Mouse (Mus musculus): Measurements from ENCODE around the gene Trpt1. TPM values are rescaled to one million over a fixed set of nuclear protein-coding genes. Genes with fewer than 3 reads are reported as not detected.

The Trpt1 gene
- 10.6 and 11.1 TPM in 2 replicates for polyA plus RNA-seq (2014; fragmentation: Nextera tagmentation; extraction: Ambion mirVana)

DNA sequence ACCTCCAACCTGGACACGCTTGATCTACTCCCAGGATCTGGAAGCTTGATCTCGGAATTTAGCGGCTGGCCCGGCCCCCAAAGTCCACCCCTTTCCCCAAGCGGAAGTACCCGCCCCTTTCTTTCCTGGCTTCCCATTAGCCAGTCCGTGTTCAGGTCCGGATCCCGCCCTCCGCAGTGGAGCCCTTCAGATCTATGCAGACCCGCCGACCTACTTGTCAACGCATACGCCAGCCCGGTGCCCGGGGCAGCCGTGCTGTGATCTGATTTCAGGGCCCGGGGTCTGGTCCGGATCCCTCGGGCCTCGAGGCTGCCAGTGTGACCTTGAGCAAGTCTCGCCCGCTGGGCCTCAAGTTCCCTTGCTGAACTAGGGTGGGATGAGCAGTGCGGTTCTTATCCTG, at the start of gene Trpt1, which contains the start of gene Nudt22:
Gene Trpt1, plus strand, starts transcription at position 126 of the 400 bp plus-strand sequence.
Gene Nudt22, minus strand, starts transcription at position 112 of the 400 bp plus-strand sequence.
- H3K9ac ChIP-seq (ENCODE audit: low read depth, low read length): peak within 1 kb of the TSS; percentile 71

DNA sequence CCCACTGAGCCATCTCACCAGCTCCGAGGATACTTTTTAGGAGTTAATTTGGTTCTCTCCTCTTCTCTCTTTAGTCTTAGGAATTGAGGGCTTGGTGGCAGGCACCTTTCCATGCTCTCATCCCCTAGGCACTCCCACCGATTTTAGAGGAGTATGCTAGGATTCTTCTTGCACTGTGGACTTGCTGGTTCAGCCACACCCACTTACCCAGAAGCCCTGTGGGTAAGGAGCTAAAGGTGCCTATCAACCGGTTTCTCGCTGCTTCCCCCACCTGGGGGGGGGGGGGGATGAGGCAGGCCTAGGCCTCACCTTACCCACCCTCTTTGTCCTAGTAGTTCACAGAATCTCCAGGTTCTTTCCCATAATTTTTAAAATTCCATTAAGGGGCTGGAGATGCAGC, 48.2 kb upstream of the Trpt1 start:
- Histone ChIP-seq H3K9me3 (ENCODE audit: control insufficient read depth, low read length) (no peaks in the 10 kb centered on the region), H3K9ac (ENCODE audit: low read depth, low read length) (no peak overlapping the region), H3K4me2 (replicated peaks; ENCODE audit: low read depth, low read length) (no peak overlapping the region), H3K36me3 (ENCODE audit: control insufficient read depth, insufficient read depth, low read length) (0 out of 2 replicates have a peak, but pooled peaks cover 1% of the 10 kb centered on the region), H3K27me3 (ENCODE audit: control insufficient read depth, insufficient read depth, low read length) (no peaks in the 10 kb centered on the region; the same call in 1 of the 2 replicates), H3K4me3 (ENCODE audit: low read depth, low read length) (no peak overlapping the region), H3K27ac (ENCODE audit: low read depth, low read length) (no peak overlapping the region), H3K4me1 (replicated peaks; ENCODE audit: control insufficient read depth, insufficient read depth, low read length) (peaks cover 11% of the 10 kb centered on the region; the same call in 1 of the 2 replicates)
- no peak for DNase-seq (ENCODE audit: low spot score)
- no peak for ATAC-seq (ENCODE audit: low FRiP score)
- 50% methylated on average over 4 of the region's 4 CpGs for WGBS

More for the DNA sequence above, at the start of gene Trpt1, which contains the start of gene Nudt22:
- H3K27me3 ChIP-seq (ENCODE audit: control insufficient read depth, insufficient read depth, low read length): no peaks in the 10 kb centered on the region
- no peaks in the 10 kb centered on the region for H3K9me3 ChIP-seq (ENCODE audit: control insufficient read depth, low read length)
- DNase-seq (ENCODE audit: low spot score): peak; percentile 87
- H3K4me2 ChIP-seq (replicated peaks; ENCODE audit: low read depth, low read length): peak within 1 kb of the TSS; percentile 78
- ATAC-seq (ENCODE audit: low FRiP score): peak; percentile 72
- WGBS: 1% methylated on average over 24 of the region's 24 CpGs
- peaks cover 10% of the 10 kb centered on the region for H3K4me1 ChIP-seq (replicated peaks; ENCODE audit: control insufficient read depth, insufficient read depth, low read length)
- 0 out of 2 replicates have a peak within 1 kb of the TSS, but pooled peaks have one; percentile 45 for H3K27ac ChIP-seq (ENCODE audit: low read depth, low read length)
- 0 out of 2 replicates have a peak, but pooled peaks cover 4% of the 10 kb centered on the region for H3K36me3 ChIP-seq (ENCODE audit: control insufficient read depth, insufficient read depth, low read length)
- H3K4me3 ChIP-seq (ENCODE audit: low read depth, low read length): peak within 1 kb of the TSS; percentile 52

DNA sequence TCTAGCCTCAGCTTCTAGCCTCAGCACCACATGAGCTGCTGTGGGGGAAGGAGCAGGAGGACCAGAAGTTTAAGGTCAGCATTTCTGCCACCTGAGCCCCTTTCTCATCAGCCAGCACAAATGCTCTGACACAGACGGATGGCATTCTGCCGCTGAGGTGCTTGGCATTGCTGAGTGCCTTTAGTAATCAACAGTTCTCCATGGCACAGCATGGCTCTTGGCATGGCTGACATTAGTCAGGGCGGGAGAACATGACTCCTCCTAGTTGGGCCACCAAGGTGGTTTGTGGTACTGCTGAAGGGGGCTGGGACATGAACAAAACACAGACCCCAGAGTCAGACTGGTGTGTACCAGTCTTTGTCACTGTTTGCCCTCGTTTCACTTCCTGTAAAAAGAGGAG, 47.7 kb upstream of the Trpt1 start:
- Histone ChIP-seq H3K27ac (ENCODE audit: low read depth, low read length) (no peak overlapping the region), H3K9me3 (ENCODE audit: control insufficient read depth, low read length) (no peaks in the 10 kb centered on the region), H3K4me3 (ENCODE audit: low read depth, low read length) (no peak overlapping the region; the same call in 1 of the 2 replicates), H3K36me3 (ENCODE audit: control insufficient read depth, insufficient read depth, low read length) (0 out of 2 replicates have a peak, but pooled peaks cover 2% of the 10 kb centered on the region), H3K9ac (ENCODE audit: low read depth, low read length) (no peak overlapping the region), H3K27me3 (ENCODE audit: control insufficient read depth, insufficient read depth, low read length) (no peaks in the 10 kb centered on the region; the same call in 1 of the 2 replicates), H3K4me2 (replicated peaks; ENCODE audit: low read depth, low read length) (no peak overlapping the region), H3K4me1 (replicated peaks; ENCODE audit: control insufficient read depth, insufficient read depth, low read length) (peaks cover 12% of the 10 kb centered on the region; the same call in 1 of the 2 replicates)
- DNase-seq (ENCODE audit: low spot score) (no peak), ATAC-seq (ENCODE audit: low FRiP score) (no peak)
- WGBS: 78% methylated on average over 4 of the region's 4 CpGs

DNA sequence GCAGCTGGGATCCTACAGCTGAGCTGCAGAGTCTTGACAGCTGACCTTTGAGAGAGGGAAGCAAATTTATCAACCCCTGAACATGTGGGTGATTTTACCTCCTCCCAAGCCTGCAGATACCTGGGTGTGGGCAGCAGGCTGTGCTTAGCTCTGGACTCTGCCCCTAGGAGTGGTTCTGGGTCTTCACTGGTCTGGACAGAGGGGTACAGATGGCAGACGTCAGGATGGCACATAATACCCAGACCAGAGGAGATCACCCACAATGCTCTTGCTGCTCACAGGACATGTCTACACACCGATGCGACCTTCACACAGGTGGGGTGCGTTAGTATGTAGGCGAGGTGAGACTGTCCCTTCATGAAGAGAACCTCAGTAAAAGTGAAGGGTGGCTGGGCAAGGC, 46.4 kb upstream of the Trpt1 start:
- ATAC-seq (ENCODE audit: low FRiP score) (no peak), DNase-seq (ENCODE audit: low spot score) (no peak)
- no peaks in the 10 kb centered on the region for H3K9me3 ChIP-seq (ENCODE audit: control insufficient read depth, low read length)
- H3K9ac ChIP-seq (ENCODE audit: low read depth, low read length): peak overlapping the region; percentile 4; the same call in 1 of the 2 replicates
- no peaks in the 10 kb centered on the region; the same call in 1 of the 2 replicates for H3K27me3 ChIP-seq (ENCODE audit: control insufficient read depth, insufficient read depth, low read length)
- 0 out of 2 replicates have a peak, but pooled peaks cover 2% of the 10 kb centered on the region for H3K36me3 ChIP-seq (ENCODE audit: control insufficient read depth, insufficient read depth, low read length)
- WGBS: 93% methylated on average over 5 of the region's 5 CpGs
- H3K27ac ChIP-seq (ENCODE audit: low read depth, low read length): no peak overlapping the region
- no peak overlapping the region for H3K4me2 ChIP-seq (replicated peaks; ENCODE audit: low read depth, low read length)
- H3K4me3 ChIP-seq (ENCODE audit: low read depth, low read length): 0 out of 2 replicates have a peak overlapping the region, but pooled peaks have one; percentile 66
- peaks cover 12% of the 10 kb centered on the region; the same call in 1 of the 2 replicates for H3K4me1 ChIP-seq (replicated peaks; ENCODE audit: control insufficient read depth, insufficient read depth, low read length)

DNA sequence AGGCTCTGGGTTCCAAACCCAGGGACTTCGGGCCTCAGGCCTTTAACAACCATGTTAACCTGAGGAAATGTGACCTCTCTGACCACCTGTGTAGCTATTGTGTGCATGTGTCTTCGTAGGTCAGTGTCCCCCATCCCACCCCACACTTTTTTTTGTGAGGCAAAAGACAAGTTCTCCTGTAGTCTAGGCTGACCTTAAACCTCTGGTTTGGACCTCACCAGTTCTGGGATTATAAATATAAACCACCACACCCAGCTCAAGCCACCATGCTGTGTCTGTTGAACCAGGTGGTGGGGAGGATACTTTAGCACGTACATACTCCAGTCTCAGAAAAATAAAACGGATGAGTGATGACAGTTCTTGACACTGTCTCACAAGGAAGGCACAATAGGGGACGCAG, 46.0 kb upstream of the Trpt1 start:
- WGBS: 59% methylated on average over 5 of the region's 5 CpGs
- H3K4me3 ChIP-seq (ENCODE audit: low read depth, low read length): peak overlapping the region; percentile 66
- no peak for DNase-seq (ENCODE audit: low spot score)
- no peaks in the 10 kb centered on the region for H3K9me3 ChIP-seq (ENCODE audit: control insufficient read depth, low read length)
- H3K27ac ChIP-seq (ENCODE audit: low read depth, low read length): 0 out of 2 replicates have a peak overlapping the region, but pooled peaks have one; percentile 98
- peak overlapping the region; percentile 88 for H3K9ac ChIP-seq (ENCODE audit: low read depth, low read length)
- no peaks in the 10 kb centered on the region; the same call in 1 of the 2 replicates for H3K27me3 ChIP-seq (ENCODE audit: control insufficient read depth, insufficient read depth, low read length)
- H3K36me3 ChIP-seq (ENCODE audit: control insufficient read depth, insufficient read depth, low read length): 0 out of 2 replicates have a peak, but pooled peaks cover 2% of the 10 kb centered on the region
- H3K4me2 ChIP-seq (replicated peaks; ENCODE audit: low read depth, low read length): peak overlapping the region; percentile 71
- ATAC-seq (ENCODE audit: low FRiP score): no peak
- peaks cover 12% of the 10 kb centered on the region; the same call in 1 of the 2 replicates for H3K4me1 ChIP-seq (replicated peaks; ENCODE audit: control insufficient read depth, insufficient read depth, low read length)

DNA sequence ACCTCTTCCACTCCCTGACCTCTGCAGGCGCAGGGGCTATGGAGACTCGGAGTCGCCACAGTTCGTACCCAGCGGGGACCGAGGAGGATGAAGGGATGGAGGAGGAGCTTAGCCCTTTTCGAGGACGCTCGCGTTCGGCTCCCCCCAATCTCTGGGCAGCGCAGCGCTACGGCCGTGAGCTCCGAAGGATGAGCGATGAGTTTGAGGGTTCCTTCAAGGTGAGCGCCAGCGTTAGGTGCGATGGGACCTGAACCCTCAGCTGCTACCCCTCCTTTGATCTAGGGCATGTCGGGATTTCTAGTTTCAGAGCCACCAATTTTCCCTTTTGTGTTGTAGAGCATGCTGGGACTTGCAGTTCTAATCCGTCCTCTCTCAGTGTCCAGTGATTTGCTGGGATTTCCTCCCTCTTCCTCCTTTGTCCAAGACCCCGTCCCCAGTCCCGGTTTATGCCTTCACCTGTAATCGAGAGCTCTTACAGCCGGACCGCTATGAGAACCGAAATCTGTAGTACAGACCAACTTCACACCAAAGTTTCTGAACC, 45.2 kb upstream of the Trpt1 start:
- H3K4me1 ChIP-seq (replicated peaks; ENCODE audit: control insufficient read depth, insufficient read depth, low read length): peaks cover 12% of the 10 kb centered on the region; the same call in 1 of the 2 replicates

DNA sequence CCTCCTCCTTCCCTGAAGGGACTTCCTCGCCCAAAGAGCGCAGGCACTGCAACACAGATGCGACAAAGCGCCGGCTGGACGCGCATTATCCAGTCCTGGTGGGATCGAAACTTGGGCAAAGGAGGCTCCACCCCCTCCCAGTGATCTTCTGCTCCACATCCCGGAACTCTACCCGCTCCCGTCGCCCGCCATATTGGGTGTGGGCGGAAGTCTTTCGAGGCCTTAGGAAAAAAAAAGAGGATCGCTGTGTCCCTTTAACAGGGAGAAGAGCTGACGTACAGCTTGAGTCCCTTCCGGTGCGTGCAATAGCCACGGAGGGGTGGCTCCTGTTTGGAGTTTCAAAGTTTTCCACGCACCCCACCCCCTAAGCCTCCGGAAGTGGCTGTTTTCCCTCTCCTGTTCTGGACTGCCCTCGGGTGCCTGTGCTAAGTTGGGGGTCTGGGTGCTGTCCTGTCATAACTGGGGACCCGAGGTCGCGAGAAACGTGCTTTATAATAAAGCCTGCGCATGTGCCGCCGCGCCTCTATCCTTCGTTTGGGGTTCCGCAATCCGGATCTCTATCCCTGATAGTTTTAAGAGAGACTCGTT, 44.5 kb upstream of the Trpt1 start:
- ATAC-seq (ENCODE audit: low FRiP score): peak; percentile 84

More for the DNA sequence above, 45.2 kb upstream of the Trpt1 start:
- peak; percentile 73 for DNase-seq (ENCODE audit: low spot score)
- H3K9ac ChIP-seq (ENCODE audit: low read depth, low read length): peak overlapping the region; percentile 88
- H3K4me2 ChIP-seq (replicated peaks; ENCODE audit: low read depth, low read length): peak overlapping the region; percentile 71
- H3K27me3 ChIP-seq (ENCODE audit: control insufficient read depth, insufficient read depth, low read length): no peaks in the 10 kb centered on the region; the same call in 1 of the 2 replicates
- H3K9me3 ChIP-seq (ENCODE audit: control insufficient read depth, low read length): no peaks in the 10 kb centered on the region
- peak overlapping the region; percentile 98 for H3K27ac ChIP-seq (ENCODE audit: low read depth, low read length)
- peak; percentile 76 for ATAC-seq (ENCODE audit: low FRiP score)
- WGBS: under 1% methylated on average over 28 of the region's 28 CpGs
- H3K36me3 ChIP-seq (ENCODE audit: control insufficient read depth, insufficient read depth, low read length): 0 out of 2 replicates have a peak, but pooled peaks cover 2% of the 10 kb centered on the region
- peak overlapping the region; percentile 66 for H3K4me3 ChIP-seq (ENCODE audit: low read depth, low read length)

DNA sequence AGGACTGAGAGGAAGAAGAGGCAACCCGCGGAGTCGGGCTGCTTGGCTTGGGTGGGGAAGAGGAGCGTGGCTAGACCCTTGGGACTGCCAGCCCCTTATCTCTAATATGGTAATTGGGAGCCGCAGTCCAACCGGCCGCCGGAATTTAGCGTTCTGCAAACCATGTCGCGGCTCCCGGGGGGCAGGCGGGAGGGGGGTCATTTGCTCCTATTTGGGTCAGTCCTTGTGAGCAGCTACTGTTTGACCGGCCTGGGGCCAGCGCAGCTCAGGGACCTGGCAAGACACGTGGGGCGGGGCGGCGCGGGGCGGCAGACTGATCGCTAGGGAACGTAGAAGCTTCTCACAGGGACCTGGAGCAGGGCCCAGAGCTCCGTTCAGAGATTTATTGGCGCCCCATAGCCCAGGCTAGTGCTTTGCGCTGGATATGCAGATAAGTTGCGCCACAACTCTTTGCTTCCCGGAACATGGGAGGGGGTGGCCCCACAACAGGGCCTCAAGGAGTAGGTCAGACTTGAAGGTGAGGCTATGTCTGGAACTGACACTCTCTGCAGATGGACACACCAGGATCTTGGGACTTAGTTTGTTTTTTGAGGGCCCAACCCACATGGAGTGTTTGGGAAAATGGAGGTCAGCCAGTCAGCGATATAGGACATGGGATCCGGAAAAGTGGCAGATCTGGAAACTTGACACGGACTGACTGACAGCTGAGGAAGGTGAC, 43.8 kb upstream of the Trpt1 start:
- peak; percentile 46 for ATAC-seq (ENCODE audit: low FRiP score)
- H3K4me1 ChIP-seq (replicated peaks; ENCODE audit: control insufficient read depth, insufficient read depth, low read length): peaks cover 12% of the 10 kb centered on the region; the same call in 1 of the 2 replicates

More for the DNA sequence above, 44.5 kb upstream of the Trpt1 start:
- DNase-seq (ENCODE audit: low spot score): peak; percentile 94
- no peaks in the 10 kb centered on the region; the same call in 1 of the 2 replicates for H3K27me3 ChIP-seq (ENCODE audit: control insufficient read depth, insufficient read depth, low read length)
- no peaks in the 10 kb centered on the region for H3K9me3 ChIP-seq (ENCODE audit: control insufficient read depth, low read length)
- peak overlapping the region; percentile 71 for H3K4me2 ChIP-seq (replicated peaks; ENCODE audit: low read depth, low read length)
- H3K4me1 ChIP-seq (replicated peaks; ENCODE audit: control insufficient read depth, insufficient read depth, low read length): peaks cover 12% of the 10 kb centered on the region; the same call in 1 of the 2 replicates
- under 1% methylated on average over 35 of the region's 35 CpGs for WGBS
- peak overlapping the region; percentile 98 for H3K27ac ChIP-seq (ENCODE audit: low read depth, low read length)
- H3K4me3 ChIP-seq (ENCODE audit: low read depth, low read length): peak overlapping the region; percentile 66
- 0 out of 2 replicates have a peak, but pooled peaks cover 2% of the 10 kb centered on the region for H3K36me3 ChIP-seq (ENCODE audit: control insufficient read depth, insufficient read depth, low read length)
- H3K9ac ChIP-seq (ENCODE audit: low read depth, low read length): peak overlapping the region; percentile 88

More for the DNA sequence above, 43.8 kb upstream of the Trpt1 start:
- 3% methylated on average over 31 of the region's 31 CpGs for WGBS
- Histone ChIP-seq H3K27ac (ENCODE audit: low read depth, low read length) (peak overlapping the region; percentile 98), H3K27me3 (ENCODE audit: control insufficient read depth, insufficient read depth, low read length) (no peaks in the 10 kb centered on the region; the same call in 1 of the 2 replicates), H3K9me3 (ENCODE audit: control insufficient read depth, low read length) (no peaks in the 10 kb centered on the region), H3K4me2 (replicated peaks; ENCODE audit: low read depth, low read length) (peak overlapping the region; percentile 71), H3K9ac (ENCODE audit: low read depth, low read length) (peak overlapping the region; percentile 88), H3K36me3 (ENCODE audit: control insufficient read depth, insufficient read depth, low read length) (0 out of 2 replicates have a peak, but pooled peaks cover 2% of the 10 kb centered on the region), H3K4me3 (ENCODE audit: low read depth, low read length) (peak overlapping the region; percentile 66)
- peak; percentile 57 for DNase-seq (ENCODE audit: low spot score)
